Mouse (Mus musculus): ENCODE data around the gene Rpl36a.

- TF ChIP-seq CTCF (IDR thresholded peaks at IDR 0.05; ENCODE audit: low read depth, low read length) (no peak), TAL1 (conservative IDR thresholded peaks at IDR 0.05; ENCODE audit: low read depth, low read length) (no peak), GATA1 (IDR thresholded peaks at IDR 0.05; ENCODE audit: borderline replicate concordance, low read length) (no peak)
Observed at GRCm38 (mm10) chrX:134635111-134635510, 49.7 kb downstream of the Rpl36a start.

Data from G1E (cell line).